Mouse (Mus musculus) liver, embryonic 14.5 days (tissue): Measurements from ENCODE around the gene Pitpnm1. TPM values are rescaled to one million over a fixed set of nuclear protein-coding genes. Genes with fewer than 3 reads are reported as not detected.
A peak's percentile ranks its signal among the peaks of the same experiment; 100 is the strongest.

Source experiments
- ATAC-seq: fragments of 200-750 bp; cut with Nextera tagmentation; 2 replicates; pipeline ENCODE4 v1.8.0; 2017; ENCODE audit warnings: moderate number of reproducible peaks, mild to moderate bottlenecking, moderate library complexity; ENCODE audit not compliant: insufficient read depth
- DNase-seq, 3 experiments: peaks; one replicate each; pipeline ENCODE4 v3.0.0-alpha.2; 2012 to 2013; ENCODE audit warnings: low read depth in 3 of 3, low spot score in 3 of 3
- H3K27ac ChIP-seq: fragments of 300-500 bp; sonication (generic); 2 replicates; pipeline ENCODE4 v1.5.1; 2014; ENCODE audit warnings: moderate library complexity, mild to moderate bottlenecking, control low read depth, inconsistent platforms
- H3K27me3 ChIP-seq: fragments of 300-500 bp; sonication (generic); 2 replicates; pipeline ENCODE4 v1.6.1; 2014; ENCODE audit warnings: mild to moderate bottlenecking, low read length, moderate library complexity; ENCODE audit not compliant: control insufficient read depth, insufficient read depth
- H3K36me3 ChIP-seq: fragments of 300-500 bp; sonication (generic); replicated peaks from 2 replicates; pipeline ENCODE4 v1.6.1; 2014; ENCODE audit warnings: low read depth; ENCODE audit not compliant: control insufficient read depth, insufficient read depth
- H3K4me1 ChIP-seq, 2 experiments: fragments of 200-500 bp in 1 of 2; fragments of 300-500 bp in 1 of 2; sonication (generic) in 1 of 2; replicated peaks; 2 replicates each; pipeline ENCODE4 v1.6.1; 2012 to 2014; ENCODE audit warnings: antibody characterized with exemption in 1 of 2, inconsistent platforms in 1 of 2, low read length in 1 of 2; ENCODE audit not compliant: control insufficient read depth in 2 of 2, insufficient read depth in 2 of 2
- H3K4me2 ChIP-seq: fragments of 300-500 bp; sonication (generic); 2 replicates; pipeline ENCODE4 v1.6.1; 2014; ENCODE audit warnings: low read depth, mild to moderate bottlenecking, control low read depth, moderate library complexity
- H3K4me3 ChIP-seq, 2 experiments: fragments of 200-500 bp in 1 of 2; fragments of 300-500 bp in 1 of 2; sonication (generic) in 1 of 2; 2 replicates each; pipeline ENCODE4 v1.5.1; 2012 to 2014; ENCODE audit warnings: low read depth in 2 of 2, low read length in 2 of 2, mild to moderate bottlenecking in 2 of 2, control low read depth in 1 of 2, inconsistent platforms in 1 of 2, moderate library complexity in 1 of 2; ENCODE audit not compliant: insufficient read depth in 1 of 2
- H3K9ac ChIP-seq: fragments of 300-500 bp; sonication (generic); replicated peaks from 2 replicates; pipeline ENCODE4 v1.6.1; 2014; ENCODE audit warnings: mild to moderate bottlenecking, control low read depth, moderate library complexity
- H3K9me3 ChIP-seq: fragments of 300-500 bp; sonication (generic); 2 replicates; pipeline ENCODE4 v1.6.1; 2016; ENCODE audit warnings: low read length, mixed read lengths; ENCODE audit not compliant: control insufficient read depth
- CTCF ChIP-seq: IDR thresholded peaks from 2 replicates; pipeline ENCODE4 v1.5.1; 2016; ENCODE audit warnings: antibody characterized with exemption, low read depth, control low read depth
- EP300 ChIP-seq: IDR thresholded peaks from 2 replicates; pipeline ENCODE4 v1.6.1; 2016; ENCODE audit warnings: antibody characterized with exemption, low read depth
- WGBS: fragments of 180-500 bp; shearing (Covaris S2); extraction: QIAGEN DNeasy Blood & Tissue Kit; methylation state at CpG from one replicate; pipeline ENCODE4 v1.1.7; 2014; ENCODE audit not compliant: insufficient replicate concordance; 5-methylcytosine and 5-hydroxymethylcytosine counted together
- polyA plus RNA-seq, 2 experiments: library from polyadenylated mRNA; depleted of rRNA in 1 of 2; stranded (reverse) in 1 of 2; unstranded in 1 of 2; fragments of >200 nt; fragmentation: Nextera tagmentation in 1 of 2; extraction: Ambion mirVana in 1 of 2; gene quantifications; 2 replicates each; pipeline versions ENCODE4 v1.2.1 to v1.2.3; 2012 to 2014

The Pitpnm1 gene
- polyA plus RNA-seq, 2 experiments, result 3.4 to 7.1 TPM

DNA sequence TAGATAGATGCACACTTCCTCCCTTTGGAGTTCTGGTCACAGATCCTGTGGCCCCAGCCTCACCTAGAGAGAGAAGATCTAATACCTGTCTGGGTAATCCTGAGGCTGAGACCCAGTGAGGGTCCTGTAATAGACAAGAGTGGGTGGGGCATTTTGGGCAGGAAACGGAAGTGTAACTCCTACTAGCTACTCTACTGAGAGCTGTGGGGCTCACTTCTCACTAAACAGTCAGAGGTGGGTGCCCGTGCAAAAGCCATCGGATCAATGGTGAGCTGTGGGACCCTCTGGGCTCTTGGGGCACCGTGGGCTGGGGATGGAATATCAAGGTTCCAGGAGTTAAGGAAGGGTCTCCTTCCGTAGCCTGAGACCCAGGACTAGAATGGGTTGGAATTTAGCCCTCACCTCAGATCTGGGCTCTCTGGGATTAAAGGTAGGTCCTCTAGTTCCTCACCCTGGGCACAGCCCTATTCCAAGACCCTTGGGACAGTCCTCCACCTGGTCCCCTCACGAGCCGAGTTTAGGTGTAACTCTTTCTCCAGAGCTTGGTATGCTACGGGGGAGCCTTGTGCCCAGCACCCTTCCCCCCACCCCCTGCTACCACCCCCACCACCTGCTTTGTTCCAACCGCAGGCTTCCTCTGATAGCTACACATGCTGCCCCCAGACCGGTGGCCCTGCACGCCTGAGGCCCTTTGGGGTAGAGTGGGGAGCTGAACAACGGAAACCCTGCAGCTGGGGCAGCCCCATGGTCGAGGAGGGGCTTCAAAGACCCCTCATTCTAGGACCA lies 54.8 kb downstream of the Pitpnm1 start:
- Histone ChIP-seq H3K4me3 (peak overlapping the region; percentile 23 to 31; a peak in 3 of 4 replicates), H3K9me3 (no peaks in the 10 kb centered on the region), H3K36me3 (peaks cover 14% of the 10 kb centered on the region), H3K27me3 (no peaks in the 10 kb centered on the region), H3K4me2 (peak overlapping the region; percentile 22), H3K27ac (no peak overlapping the region), H3K9ac (peak overlapping the region; percentile 27), H3K4me1 (peaks cover 0 to under 1% of the 10 kb centered on the region in 2 experiments; a peak in 2 of 4 replicates)
- DNase-seq (no peak), ATAC-seq (peak; percentile 34; the same call in 1 of the 2 replicates)
- 17% methylated on average over 13 of the region's 13 CpGs for WGBS
- TF ChIP-seq EP300 (no peak), CTCF (no peak)

DNA sequence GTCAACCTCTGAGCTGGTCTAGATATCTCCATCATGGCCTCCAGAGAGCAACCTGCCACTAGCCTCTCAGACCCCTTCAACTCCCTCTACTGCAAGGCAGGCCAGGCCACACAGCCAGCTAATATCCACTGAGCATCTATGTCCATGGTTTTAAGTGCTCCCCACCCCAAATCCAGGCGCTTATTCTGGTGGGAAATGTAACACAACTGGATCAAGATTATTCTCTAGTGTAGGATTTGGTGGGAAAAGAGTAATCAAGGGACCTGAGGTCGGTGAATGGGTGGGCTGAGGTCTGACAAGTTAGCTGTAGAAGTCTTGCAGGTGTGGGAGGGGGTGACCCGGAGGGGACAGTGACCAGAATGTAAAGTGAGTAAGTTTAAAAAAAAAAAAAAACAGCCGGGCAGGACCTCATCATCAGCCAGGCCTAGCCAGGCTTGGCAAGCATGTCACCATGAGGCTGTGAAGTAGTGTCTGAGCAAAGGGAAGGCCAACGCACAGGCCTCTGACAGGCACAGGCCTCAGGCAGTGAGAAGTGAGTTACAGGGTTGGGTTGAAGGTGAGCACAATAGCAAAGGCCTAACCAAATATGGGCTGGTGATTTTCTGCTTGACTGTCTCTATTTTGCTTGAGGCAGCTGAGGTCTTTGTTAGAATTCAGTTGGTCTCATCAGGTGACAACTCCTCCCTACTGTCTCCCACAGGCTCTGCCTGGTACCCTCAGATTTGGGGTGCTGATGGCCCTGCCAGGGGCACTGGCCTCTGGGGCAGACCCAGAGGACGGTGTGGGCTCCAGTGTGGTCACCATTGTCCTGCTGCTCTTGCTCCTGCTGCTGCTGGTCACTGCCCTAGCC lies 55.6 kb downstream of the Pitpnm1 start:
- Histone ChIP-seq H3K4me3 (peak overlapping the region in 1 of 2 experiments; percentile 4; a peak in 1 of 4 replicates), H3K4me1 (no peaks in the 10 kb centered on the region; a peak in 2 of 4 replicates), H3K36me3 (peaks cover 14% of the 10 kb centered on the region), H3K9me3 (no peaks in the 10 kb centered on the region), H3K4me2 (peak overlapping the region; percentile 8), H3K27ac (no peak overlapping the region), H3K27me3 (no peaks in the 10 kb centered on the region), H3K9ac (no peak overlapping the region; the same call in 1 of the 2 replicates)
- WGBS, result 49% methylated on average over 6 of the region's 6 CpGs
- no peak for DNase-seq
- ATAC-seq, result no peak
- TF ChIP-seq CTCF (no peak), EP300 (no peak)

DNA sequence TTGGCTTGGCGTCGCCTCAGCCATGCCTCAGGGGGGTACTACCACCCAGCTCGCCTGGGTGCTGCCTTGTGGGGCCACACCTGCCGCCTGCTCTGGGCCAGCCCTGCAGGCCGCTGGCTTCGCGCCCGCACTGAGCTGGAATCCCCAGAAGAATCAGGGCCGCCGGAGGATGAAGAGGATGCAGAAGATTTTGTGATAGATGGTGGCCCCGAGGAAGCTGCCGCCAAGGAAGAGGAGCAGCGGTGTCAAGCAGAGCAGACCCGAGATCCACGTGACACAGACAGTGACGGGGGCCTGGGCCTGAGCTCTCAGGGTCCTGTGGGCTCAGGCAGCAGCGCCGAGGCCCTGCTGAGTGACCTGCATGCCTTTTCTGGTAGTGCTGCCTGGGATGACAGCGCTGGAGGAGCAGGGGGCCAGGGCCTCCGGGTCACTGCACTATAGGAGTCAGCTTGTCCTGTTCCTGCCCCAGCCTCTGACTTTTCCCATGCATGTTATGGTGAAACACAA lies 56.3 kb downstream of the Pitpnm1 start:
- Histone ChIP-seq H3K9ac (no peak overlapping the region), H3K36me3 (peaks cover 10% of the 10 kb centered on the region), H3K27me3 (no peaks in the 10 kb centered on the region), H3K4me2 (no peak overlapping the region), H3K27ac (no peak overlapping the region), H3K9me3 (no peaks in the 10 kb centered on the region), H3K4me1 (no peaks in the 10 kb centered on the region; a peak in 2 of 4 replicates), H3K4me3 (no peak overlapping the region)
- TF ChIP-seq EP300 (no peak), CTCF (no peak)
- no peak for ATAC-seq
- 75% methylated on average over 20 of the region's 20 CpGs for WGBS
- DNase-seq, result no peak

DNA sequence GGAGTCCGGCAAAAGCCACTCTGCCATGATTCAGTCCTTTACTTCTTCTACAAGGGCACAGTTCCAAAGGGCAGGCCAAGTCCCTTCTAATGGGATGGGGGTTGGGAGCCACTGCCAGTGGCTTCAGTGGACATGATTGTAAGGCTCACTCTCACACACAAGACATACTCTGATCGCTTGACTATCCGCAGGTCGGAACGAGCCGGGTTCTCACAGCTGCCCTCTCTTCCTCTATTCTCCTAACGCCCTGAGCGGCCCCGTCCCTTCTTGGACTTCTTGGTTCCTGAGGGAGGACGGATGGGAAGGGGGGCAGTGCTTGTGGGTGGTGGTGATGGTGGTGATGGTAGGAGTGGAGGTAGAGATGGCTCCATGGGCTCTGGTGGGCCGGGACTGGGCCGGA lies 57.0 kb downstream of the Pitpnm1 start:
- 83% methylated on average over 12 of the region's 12 CpGs for WGBS
- Histone ChIP-seq H3K27ac (no peak overlapping the region), H3K9me3 (no peaks in the 10 kb centered on the region), H3K27me3 (no peaks in the 10 kb centered on the region), H3K4me2 (no peak overlapping the region), H3K9ac (no peak overlapping the region), H3K36me3 (peaks cover 10% of the 10 kb centered on the region), H3K4me3 (no peak overlapping the region), H3K4me1 (peaks cover 0 to under 1% of the 10 kb centered on the region in 2 experiments; a peak in 3 of 4 replicates)
- DNase-seq, result no peak
- ATAC-seq, result no peak
- TF ChIP-seq CTCF, result no peak
- TF ChIP-seq EP300, result no peak

DNA sequence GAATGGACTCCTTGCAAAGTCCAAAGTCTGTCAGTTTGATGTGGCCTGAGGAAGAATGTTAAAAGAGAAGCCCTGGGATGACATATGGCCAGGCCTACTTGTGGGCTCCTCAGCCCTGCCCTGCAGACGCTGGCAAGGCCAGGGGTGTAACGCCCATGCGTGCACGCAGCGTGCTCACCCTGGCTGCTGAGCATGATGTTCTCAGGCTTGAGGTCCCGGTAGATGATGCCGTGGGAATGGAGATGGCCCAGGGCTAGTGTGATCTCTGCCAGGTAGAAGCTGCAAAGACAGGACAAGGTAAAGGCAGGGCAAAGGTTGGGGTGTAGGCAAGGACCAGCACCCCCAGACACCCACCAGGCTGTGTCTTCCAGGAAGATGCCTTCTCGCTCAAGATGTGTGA lies 59.3 kb downstream of the Pitpnm1 start:
- TF ChIP-seq CTCF (no peak), EP300 (no peak)
- DNase-seq (no peak), ATAC-seq (no peak)
- Histone ChIP-seq H3K9ac (no peak overlapping the region), H3K4me3 (no peak overlapping the region), H3K4me1 (peaks cover 9 to 11% of the 10 kb centered on the region in 2 experiments), H3K27me3 (no peaks in the 10 kb centered on the region), H3K4me2 (no peak overlapping the region), H3K36me3 (peaks cover 10% of the 10 kb centered on the region), H3K27ac (no peak overlapping the region), H3K9me3 (no peaks in the 10 kb centered on the region)
- WGBS, result 87% methylated on average over 8 of the region's 8 CpGs
